Mouse (Mus musculus): ENCODE measurements around the gene Pds5a.
A peak's percentile ranks its signal among the peaks of the same experiment; 100 is the strongest.
"Not testable (repeated sequence)": the region's sequence is repeated elsewhere in the genome, so short reads cannot be mapped to it uniquely, and the experiment has no call there.

The Pds5a gene

DNA sequence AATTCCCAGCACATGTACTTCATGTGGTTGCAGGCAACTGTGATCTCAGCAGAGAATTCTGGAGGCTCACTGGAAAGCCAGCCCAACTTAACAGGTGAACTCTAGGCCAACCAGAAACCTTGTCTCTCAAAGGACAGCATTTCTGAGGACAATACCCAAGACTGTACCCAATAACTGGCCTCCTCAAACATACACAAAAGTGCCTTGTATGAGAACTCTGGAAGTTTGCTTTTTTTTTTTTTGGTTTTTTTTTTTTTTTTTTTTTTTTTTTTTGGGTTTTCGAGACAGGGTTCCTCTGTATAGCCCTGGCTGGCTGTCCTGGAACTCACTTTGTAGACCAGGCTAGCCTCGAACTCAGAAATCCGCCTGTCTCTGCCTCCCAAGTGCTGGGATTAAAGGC, 4.0 kb downstream of the Pds5a start:
- not testable (repeated sequence) for DNase-seq

DNA sequence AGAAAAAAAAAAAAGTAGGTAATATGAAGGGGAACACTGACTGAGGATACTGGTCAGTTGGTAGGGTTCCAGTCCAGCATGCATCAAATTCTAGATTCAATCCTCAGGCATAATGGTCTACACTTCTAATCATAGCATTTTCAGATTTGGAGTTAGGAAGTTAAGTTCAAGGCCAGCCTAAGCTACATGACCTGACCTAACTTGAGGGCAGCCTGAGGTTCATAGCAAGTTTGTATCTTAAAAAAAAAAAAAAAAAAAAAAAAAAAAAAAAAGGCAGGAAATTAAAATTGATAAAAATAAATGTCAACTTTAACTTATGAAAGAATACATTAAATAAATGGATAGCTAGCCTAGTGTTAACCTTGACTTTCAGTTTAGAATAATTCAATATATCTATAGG, 5.1 kb downstream of the Pds5a start:
- no peak for DNase-seq

DNA sequence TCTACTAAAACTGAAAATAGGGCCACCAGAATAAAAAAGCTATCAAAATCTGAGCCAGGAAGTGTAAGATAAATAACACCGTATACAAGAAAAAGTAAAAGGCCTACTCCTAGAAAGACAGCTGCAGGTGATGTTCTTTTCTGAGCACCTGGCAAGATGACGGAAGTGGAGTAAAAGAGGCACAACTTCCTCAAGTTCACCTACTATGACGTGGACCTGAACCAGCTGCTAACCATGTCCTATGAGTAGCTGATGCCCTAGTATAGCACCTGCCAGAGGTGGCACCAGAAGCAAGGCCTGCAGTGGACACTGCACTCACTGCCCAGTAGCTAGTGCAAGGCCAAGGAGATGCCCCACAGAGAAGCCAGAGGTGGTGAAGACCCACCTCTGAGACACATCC, 9.3 kb downstream of the Pds5a start:
- DNase-seq, result no peak

DNA sequence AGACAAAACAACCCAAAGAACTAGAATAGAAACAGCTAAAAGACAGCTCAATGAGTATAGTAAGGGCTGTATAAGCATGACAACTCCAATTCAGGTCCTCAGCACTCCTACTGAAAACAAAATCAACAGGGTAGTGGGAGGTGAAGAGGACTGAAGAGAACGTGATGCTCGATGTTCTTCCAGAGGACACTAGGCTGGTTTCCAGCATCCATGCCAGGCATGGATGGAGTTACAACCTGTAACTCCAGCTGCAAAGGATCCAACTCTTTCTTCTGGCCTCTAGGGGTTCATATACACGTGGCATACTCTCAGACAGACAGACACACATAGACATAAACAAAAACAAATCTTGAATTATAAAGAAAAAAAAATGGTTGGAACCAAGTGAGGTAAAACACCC, 11.3 kb downstream of the Pds5a start:
- DNase-seq, result no peak

DNA sequence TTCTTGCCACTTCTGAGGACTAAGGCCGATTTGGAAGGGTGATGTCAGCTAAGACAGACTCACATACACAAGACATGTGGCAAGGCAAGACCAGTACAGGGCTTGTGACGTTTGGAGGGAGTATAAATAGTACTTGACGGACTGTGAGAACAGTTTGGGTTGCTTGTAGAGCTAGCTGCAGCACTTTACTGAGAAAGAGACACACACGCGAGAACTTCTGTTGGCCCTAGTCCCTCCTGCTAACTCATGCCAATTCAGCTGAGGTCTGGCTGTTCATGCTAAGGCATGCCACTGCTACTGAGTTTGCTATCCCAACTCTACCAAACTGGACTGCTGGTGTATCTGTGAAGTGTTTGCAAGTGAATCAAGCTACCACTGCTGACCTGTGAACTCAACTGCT, 19.2 kb downstream of the Pds5a start:
- no peak for DNase-seq

DNA sequence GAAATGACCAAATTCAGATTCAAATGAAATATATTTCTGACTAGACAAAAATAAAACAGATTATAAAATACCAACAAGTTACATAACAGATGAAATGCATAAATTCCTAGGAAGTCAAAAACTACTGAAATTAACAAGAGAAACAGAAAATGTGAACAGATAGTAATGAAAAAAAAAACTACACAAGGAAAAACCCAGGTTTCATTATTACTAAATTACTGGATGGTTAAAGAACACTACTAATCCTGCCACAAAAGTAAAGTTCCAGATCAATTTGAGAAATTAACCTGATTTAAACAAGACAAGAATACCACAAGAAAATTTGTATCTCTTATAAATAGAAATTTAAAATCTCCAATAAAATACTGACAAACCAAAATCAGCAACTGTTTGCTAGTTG, 25.9 kb downstream of the Pds5a start:
- no peak for DNase-seq

DNA sequence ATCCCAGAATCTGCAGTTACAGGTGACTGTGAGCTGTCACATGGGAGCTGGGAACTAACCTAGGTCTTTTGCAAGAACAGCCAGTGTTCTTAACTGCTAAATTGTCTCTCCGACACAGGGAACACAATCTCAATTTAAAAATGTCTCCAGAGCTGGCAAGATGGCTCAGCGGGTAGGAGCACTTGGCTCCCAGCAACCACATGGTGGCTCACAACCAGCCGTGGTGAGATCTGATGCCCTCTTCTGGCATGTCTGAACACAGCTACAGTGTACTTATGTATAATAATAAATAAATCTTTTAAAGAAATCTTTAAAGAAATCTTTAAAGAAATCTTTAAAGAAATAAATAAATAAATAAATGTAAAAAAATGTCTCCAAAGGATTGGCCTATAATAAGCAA, 30.4 kb downstream of the Pds5a start:
- no peak for DNase-seq

DNA sequence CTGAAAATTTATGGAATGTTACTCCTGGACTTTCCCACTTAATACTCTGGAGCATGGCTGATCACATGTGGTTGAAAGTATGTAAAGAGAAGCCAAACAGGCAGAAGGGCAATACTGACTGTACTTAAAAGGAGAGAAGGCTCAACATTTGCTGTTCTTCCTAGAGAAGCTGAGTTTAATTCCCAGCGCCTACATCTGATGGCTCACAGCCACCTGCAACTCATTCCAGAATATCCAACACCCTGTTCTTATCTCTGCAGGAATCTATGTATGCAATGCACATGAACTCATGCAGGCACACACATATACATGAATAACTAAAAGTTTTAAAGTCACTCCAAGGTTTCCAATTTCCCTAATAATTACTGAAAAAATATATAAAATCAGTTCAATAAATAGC, 32.7 kb downstream of the Pds5a start:
- no peak for DNase-seq

DNA sequence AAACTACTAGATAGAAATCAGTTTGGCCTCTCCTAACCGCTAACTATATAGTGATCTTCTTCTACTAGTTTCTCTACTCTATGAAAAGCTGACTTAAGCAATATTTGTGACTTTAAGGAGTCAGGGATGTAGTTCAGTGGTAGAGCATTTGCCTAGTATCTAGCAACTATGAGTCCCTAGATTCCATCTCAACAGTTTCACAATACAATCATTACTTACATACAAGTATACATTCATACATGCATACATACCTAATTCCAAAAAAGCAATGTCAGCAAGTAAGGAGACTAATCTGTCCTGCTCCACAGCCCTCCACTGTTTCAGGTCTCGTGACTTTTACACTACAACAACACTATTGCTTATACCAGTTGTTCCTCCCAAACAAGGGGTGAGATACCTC, 36.1 kb downstream of the Pds5a start:
- no peak for DNase-seq

DNA sequence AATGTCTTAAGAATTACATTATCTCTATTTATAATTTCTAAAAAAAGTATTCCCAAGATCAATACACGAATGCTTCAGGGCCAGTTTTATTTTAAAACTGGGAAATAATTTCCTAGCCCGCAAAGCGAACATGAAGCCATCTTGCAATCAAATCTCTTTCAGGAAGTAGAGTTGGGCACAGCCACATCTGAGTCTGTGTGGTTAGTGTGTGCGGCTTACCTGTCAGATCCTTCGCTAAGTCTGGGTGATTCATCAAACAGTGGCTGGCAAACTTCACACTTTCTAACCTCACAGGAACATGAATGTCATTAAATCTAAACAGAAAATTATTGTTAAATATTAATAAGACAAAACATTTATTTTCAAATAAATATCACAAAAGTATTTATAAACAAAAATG, 44.3 kb downstream of the Pds5a start:
- DNase-seq, result no peak

DNA sequence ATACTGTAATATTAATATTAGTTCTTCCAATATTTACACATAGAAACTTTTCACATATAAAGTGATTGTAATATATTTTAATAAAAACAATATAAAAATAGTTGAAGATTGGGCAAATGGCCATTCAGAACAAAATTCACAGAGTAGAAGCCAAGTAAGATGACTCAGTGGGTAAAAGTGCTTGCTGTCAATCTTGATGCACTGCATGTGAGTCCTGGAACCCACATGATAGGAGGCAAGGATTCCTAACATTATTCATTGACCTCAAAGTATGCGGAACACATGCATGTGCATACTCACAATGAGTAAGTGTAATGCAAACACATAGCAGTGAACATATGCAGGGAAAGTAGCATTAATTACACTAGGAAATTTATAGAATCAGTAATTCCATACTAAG, 59.2 kb downstream of the Pds5a start:
- no peak for DNase-seq

DNA sequence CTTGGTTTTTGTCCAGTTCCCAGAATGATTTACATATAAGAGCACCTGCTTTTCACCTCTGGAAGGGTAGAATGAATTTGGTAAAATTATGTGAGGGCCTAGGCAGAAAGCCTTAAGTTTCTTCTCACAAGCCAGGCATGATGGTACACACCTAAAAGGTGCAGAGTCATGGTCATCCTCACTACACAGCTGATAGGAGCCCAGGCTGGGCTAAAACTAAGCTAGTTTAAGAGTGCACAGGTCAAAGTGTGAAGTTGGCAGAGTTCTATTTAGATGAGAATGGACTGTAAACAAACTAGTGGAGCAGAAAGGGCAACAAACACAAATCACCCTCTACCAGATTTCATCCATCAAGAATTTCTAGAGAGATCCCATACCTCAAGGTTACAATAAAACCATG, 73.7 kb downstream of the Pds5a start:
- DNase-seq, result no peak

DNA sequence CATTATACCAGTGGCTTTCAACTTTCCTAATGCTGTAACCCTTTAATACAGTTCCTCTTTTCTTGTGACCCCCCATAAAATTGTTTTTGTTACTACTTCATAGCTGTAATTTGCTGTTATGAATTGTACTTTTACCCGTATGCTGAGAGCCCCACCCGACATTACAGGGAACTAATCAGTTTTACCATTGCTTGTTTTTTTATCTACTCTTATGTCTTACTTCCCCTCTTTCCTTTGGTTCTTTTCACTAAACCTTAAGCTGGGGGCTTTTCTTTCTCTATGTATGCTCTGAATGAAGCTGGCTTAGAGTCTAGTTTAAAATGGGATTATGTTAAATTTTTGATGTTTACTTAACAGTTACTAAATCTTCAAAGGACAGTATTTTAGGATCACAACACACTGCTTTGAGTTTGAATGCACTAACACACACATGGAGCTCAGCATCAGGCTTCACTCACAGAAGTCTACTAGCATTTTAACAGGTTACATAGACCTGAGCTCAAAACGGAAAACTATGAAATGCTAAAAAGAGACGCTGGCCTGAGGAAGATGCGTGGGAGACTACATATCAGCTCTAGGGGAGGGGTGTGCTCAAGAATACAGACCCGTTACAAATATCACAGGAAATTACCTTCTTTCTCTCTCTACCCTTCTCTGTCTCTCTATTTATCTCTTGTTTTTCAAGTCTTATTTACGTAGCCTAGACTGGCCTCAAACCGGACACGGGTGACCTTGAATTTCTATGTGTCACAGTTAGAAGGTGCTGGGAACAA, 84.7 kb downstream of the Pds5a start:
- no peak for DNase-seq

DNA sequence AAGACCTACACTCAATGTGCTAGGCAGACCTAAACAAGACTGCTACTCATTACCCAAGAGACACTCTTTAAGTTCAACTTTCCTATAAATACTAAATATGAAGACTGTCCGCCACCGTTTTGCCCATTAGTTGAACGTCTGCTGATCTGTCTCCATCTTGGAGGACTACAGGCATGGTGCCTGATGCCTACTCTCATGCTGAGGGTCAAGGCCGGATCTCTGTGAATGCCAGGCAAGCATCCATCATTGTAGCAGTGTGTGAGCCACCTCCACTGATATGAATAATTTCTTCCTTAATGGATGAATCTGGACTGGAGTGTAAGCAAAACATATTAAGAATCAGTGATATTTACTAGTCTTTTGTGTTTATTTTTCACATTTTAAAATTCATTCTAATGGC, 87.5 kb downstream of the Pds5a start:
- no peak for DNase-seq

DNA sequence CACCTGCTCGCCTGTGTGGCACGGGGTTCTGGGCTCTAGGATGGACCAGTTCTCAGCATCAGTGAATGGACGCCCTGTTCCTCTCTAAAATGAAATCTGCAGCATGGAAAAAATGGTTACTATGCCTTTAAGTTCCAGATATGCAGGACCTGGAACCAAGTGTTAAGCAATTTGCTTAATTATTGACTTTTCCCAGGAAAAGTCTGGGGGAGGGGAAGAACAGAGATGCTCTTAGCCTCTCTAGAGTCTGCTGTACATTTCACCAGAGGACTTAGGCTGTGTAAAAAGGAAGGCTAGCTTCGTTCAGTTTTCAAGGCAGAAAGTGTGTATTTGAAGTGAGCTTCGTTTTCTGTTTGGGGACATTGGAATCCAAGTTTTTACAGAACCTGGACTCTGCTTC, 88.3 kb downstream of the Pds5a start:
- DNase-seq, result no peak

DNA sequence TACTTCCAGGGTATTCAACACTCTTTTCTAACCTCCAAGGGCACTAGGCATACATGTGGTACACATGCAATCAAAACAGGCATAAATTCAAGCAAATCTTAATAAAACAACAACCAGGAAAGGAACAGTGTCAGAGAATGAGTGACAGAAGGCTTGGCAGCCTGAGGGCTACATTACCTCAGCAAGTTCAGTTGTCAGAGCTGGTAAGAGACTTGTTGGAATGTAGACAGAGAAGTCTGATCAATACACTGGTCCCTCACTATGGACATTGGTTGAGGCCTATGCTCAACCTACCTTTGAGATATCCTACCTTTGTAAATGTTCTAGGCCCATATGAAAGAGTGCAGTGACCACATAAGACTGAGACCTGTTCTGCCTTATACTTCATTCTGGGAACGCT, 91.3 kb downstream of the Pds5a start:
- no peak for DNase-seq

DNA sequence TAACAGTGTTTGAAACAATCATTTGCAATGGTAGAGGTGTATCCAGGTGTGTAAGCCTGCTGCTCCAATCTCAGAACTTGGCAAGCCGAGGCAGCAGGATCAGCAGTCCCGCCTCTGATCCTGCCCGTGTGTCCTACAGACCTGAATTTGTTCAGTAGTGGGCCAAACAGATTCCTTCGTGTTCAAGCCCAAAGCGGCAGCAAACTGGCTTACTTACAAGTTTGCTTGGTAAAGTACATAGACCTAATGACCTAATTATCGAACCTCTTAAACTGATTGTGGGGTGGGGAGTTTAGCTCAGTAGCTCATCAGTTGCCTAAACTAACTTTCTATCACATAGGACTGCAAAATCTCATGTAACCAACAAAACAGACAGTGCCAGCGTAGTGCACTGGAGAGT, 98.4 kb downstream of the Pds5a start:
- DNase-seq, result no peak

DNA sequence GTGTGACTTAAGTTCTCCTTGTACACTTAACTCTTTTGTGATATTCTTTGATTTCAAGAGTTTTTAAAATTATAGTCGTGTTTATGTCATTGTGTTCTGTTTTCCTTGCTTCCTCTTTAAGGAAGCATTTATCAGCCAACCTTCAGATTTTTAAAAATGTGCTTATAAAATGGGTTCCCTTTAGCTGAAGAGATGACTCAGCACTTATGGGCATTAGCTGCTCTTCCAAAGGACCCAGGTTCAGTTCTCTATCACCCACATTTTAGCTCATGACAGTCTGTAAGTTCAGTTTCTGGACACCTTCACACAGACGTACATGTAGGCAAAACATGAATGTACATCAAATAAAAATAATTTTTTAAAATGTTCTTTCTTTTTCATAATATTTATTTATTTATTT, 105.7 kb downstream of the Pds5a start:
- no peak for DNase-seq

DNA sequence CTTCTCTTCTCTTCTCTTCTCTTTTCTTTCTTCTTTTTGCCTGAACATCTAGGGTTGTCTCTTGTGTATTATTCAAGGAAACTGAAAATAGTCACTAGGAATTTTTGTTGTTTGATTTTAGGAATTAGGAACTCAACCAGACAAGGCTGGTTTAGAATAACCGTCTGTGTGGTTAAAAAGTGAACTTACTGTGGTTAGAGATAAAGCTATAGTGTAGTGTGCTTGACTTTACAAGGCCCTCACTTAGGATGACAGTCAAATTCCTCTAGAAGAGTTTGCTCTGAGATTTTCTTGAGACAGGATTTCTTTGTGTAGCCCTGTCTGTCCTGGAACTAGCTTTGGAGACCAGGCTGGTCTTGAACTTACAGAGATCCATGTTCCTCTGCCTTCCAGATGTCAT, 107.9 kb downstream of the Pds5a start:
- DNase-seq, result no peak

DNA sequence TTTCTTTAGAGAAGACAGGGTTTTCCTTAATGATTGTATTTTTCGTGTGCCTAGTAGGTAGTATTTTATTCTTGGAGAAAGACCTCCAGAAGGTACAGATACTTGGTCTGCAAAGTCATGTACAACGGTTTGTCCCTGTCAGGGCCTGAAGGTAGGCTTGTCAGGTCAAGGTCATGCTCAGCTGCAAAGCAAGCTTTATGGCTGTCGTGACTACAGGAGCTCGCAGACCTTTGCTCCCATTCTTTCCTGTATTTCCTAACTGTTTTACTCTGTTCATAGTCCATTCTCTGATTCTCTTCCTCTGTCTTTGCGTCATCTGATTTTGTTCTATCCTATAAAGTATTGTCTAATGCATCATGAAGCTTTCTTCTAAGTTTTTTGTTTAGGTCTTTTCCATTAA, 111.8 kb downstream of the Pds5a start:
- DNase-seq, result no peak

DNA sequence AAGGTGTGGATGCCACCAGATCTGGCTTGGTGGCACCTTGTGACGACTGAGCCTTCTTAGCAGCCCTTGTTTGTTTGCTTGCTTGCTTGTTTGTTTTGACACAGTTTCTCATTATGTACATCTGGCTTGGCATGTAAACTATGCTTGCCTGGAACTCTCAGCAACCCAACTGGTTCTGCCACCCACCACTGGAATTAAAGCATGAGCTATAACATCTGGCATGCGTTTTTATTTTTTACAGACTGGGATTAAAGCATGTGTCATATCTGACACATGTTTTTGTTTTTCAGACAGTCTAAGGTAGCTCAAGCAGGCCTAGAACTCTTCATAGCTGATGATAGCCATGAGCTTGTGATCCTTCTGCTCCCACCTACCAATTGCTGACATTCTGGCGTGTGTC, 119.5 kb downstream of the Pds5a start:
- DNase-seq, result no peak

DNA sequence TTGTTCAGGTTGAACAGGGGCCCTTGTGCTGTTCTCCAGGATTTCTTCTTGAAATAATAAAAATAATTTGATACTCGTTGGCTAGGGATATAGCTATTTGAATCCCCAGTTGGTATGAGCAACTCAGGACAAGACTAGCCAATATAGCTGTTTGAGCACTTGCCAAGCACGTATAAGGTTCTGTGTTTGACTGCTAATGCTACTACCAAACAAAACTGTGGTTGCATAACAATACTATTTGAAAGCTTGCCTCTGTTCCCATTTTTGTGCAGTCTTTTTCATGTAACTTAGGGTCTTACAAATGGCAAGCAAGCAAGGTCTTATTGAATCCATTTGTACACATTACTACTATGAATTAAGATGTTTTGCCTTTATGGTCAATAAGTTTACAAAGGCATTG, 122.2 kb downstream of the Pds5a start:
- no peak for DNase-seq

DNA sequence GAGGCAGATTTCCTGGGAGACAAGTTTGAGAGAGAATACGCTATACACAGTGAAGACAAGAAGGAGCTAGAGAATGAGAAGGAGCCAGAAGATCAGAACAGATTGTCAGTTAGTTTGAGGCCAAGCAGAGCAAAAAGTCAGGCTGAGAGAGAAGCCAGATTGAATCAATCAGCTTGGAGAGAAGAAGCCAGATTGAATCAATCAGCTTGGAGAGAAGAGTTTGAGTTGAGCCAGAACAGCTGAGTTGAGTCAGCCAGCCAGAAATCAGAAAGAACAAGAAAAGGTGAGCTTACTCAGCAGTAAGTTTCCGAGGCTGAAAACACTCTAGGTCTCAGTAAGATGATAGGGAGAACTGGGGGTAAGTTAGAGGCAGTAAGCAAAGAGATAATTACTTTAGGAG, 123.2 kb downstream of the Pds5a start:
- DNase-seq, result no peak

DNA sequence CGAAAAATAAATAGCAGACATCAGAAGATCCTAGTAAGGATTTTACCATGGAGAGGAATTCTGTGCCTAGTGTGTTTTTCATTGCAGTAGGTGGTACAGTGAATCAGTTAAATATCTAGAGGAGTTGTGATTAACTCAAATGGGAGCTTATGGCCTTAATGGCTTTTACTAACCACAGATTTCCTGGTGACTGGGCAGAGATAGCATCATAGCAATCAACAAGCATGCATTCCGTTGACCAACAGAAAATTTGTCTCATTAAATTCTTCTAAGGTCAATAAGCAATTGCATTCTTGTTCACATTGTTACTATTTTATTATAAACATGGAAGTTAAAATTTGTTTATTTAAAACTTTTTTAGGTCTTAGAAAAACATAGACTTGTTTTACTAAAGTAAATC, 132.6 kb downstream of the Pds5a start:
- DNase-seq, result no peak

DNA sequence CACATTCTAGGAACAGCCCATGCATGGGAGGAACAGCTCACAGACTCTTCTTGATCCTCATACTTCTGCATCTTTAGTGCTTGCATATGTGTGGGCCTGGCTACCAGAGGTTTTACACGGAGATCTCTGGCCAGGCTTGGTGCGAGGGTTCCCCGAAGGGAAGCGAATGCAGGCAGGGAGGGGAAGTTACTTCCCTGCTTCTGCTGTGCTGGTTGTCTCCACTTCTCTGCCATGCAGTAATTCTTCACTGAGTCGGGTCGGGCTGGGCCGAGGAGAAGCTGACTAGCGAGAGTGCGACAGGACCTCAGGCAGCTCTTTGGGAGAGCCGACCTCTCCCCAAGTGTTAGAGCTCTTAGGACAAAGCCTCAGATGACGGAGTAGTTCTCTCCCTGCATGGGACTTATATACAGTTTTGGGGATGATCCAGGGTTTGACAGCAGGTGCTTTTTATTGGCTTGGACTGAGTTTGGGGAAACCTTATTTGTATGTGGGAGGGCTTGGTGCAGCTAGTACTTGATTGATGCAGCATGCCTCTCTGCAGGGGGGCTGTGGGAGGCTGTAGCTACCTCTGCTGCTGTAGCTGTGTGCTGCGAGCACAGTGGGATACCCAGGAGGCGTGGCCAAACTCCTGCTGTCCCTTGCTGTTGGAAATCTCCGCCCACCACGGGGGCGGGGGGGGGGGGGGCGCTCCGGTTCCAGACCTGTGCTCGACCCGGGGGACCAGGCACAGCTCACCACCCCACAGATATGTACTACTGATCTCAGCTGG, 136.8 kb downstream of the Pds5a start:
- peak; percentile 20 to 35 for DNase-seq
